Mouse (Mus musculus) forebrain, embryonic 10.5 days (tissue): ENCODE measurements around the gene Mad2l1bp. TPM values are rescaled to one million over a fixed set of nuclear protein-coding genes. Genes with fewer than 3 reads are reported as not detected.

ENCODE experiments used
- DNase-seq: peaks from one replicate; pipeline ENCODE4 v3.0.0-alpha.2; 2017; ENCODE audit warnings: low spot score; ENCODE audit errors: extremely low spot score
- H3K27ac ChIP-seq: fragments of 300-500 bp; sonication (generic); 2 replicates; pipeline ENCODE4 v1.5.1; 2016; ENCODE audit warnings: mild to moderate bottlenecking
- H3K27me3 ChIP-seq: fragments of 300-500 bp; sonication (generic); 2 replicates; pipeline ENCODE4 v1.6.1; 2016; ENCODE audit warnings: mild to moderate bottlenecking; ENCODE audit not compliant: poor library complexity, severe bottlenecking
- H3K36me3 ChIP-seq: fragments of 300-500 bp; sonication (generic); replicated peaks from 2 replicates; pipeline ENCODE4 v1.6.1; 2016; ENCODE audit warnings: mild to moderate bottlenecking, moderate library complexity
- H3K4me1 ChIP-seq: fragments of 300-500 bp; sonication (generic); 2 replicates; pipeline ENCODE4 v1.6.1; 2016
- H3K4me3 ChIP-seq: fragments of 300-500 bp; sonication (generic); 2 replicates; pipeline ENCODE4 v1.5.1; 2016; ENCODE audit warnings: mild to moderate bottlenecking, moderate library complexity
- H3K9me3 ChIP-seq: fragments of 300-500 bp; sonication (generic); 2 replicates; pipeline ENCODE4 v1.6.1; 2016; ENCODE audit warnings: mild to moderate bottlenecking, moderate library complexity
- WGBS: fragments of 180-500 bp; shearing (Covaris S2); methylation state at CpG from one replicate; pipeline ENCODE4 v1.1.7; 2016; 5-methylcytosine and 5-hydroxymethylcytosine counted together
- polyA plus RNA-seq: library from polyadenylated mRNA; unstranded; fragments of >200 nt; fragmentation: Nextera tagmentation; extraction: Ambion mirVana; gene quantifications from 2 replicates; pipeline ENCODE4 v1.2.1, GENCODE M21; 2016

Mad2l1bp gene
- polyA plus RNA-seq, 1 experiment from 2014 or later = 36.8 TPM

- peaks cover 67% of the 10 kb centered on the region for H3K36me3 ChIP-seq
- WGBS = 83% methylated on average over 13 of the region's 13 CpGs
- no peaks in the 10 kb centered on the region for H3K27me3 ChIP-seq
- no peak overlapping the region for H3K4me3 ChIP-seq
- DNase-seq = no peak
- H3K27ac ChIP-seq = no peak overlapping the region
- no peaks in the 10 kb centered on the region for H3K9me3 ChIP-seq
- peaks cover 37% of the 10 kb centered on the region for H3K4me1 ChIP-seq
Observed at GRCm38 (mm10) chr17:46117623-46118422, 35.5 kb downstream of the Mad2l1bp start.

GRCm38 (mm10) chr17:46116881-46117280 is 36.5 kb downstream of the Mad2l1bp start:
- no peaks in the 10 kb centered on the region for H3K9me3 ChIP-seq
- DNase-seq = no peak
- H3K4me1 ChIP-seq = peaks cover 45% of the 10 kb centered on the region
- peaks cover 57% of the 10 kb centered on the region for H3K36me3 ChIP-seq
- no peaks in the 10 kb centered on the region for H3K27me3 ChIP-seq
- no peak overlapping the region for H3K4me3 ChIP-seq
- peak overlapping the region; percentile 15; the same call in 1 of the 2 replicates for H3K27ac ChIP-seq
- 83% methylated on average over 3 of the region's 3 CpGs for WGBS

GRCm38 (mm10) chr17:46116138-46116537 is 37.2 kb downstream of the Mad2l1bp start:
- Histone ChIP-seq H3K4me1 (peaks cover 51% of the 10 kb centered on the region), H3K36me3 (peaks cover 56% of the 10 kb centered on the region), H3K9me3 (no peaks in the 10 kb centered on the region), H3K27me3 (no peaks in the 10 kb centered on the region), H3K4me3 (no peak overlapping the region), H3K27ac (peak overlapping the region; percentile 32; the same call in 1 of the 2 replicates)
- no peak for DNase-seq
- WGBS = 73% methylated on average over 11 of the region's 11 CpGs

GRCm38 (mm10) chr17:46115489-46115888 is 37.9 kb downstream of the Mad2l1bp start:
- Histone ChIP-seq H3K27ac (peak overlapping the region; percentile 32; the same call in 1 of the 2 replicates), H3K4me1 (peaks cover 54% of the 10 kb centered on the region), H3K36me3 (peaks cover 53% of the 10 kb centered on the region), H3K4me3 (no peak overlapping the region), H3K9me3 (no peaks in the 10 kb centered on the region), H3K27me3 (no peaks in the 10 kb centered on the region)
- WGBS = 79% methylated on average over 2 of the region's 2 CpGs
- DNase-seq = no peak

GRCm38 (mm10) chr17:46110402-46111289 is 42.7 kb downstream of the Mad2l1bp start, which contains the start of gene Mrps18a:
TSS of gene Mrps18a (plus strand) at chr17:46110986.
- peak; percentile 84 for DNase-seq
- H3K9me3 ChIP-seq = no peaks in the 10 kb centered on the region
- 6% methylated on average over 38 of the region's 38 CpGs for WGBS
- peak within 1 kb of the TSS; percentile 87 for H3K27ac ChIP-seq
- H3K4me3 ChIP-seq = peak within 1 kb of the TSS; percentile 79
- peaks cover 38% of the 10 kb centered on the region for H3K4me1 ChIP-seq
- H3K27me3 ChIP-seq = peaks cover 9% of the 10 kb centered on the region
- peaks cover 12% of the 10 kb centered on the region for H3K36me3 ChIP-seq

- DNase-seq = no peak
- no peak overlapping the region for H3K27ac ChIP-seq
- H3K36me3 ChIP-seq = no peaks in the 10 kb centered on the region
- H3K27me3 ChIP-seq = peaks cover 9% of the 10 kb centered on the region
- H3K9me3 ChIP-seq = no peaks in the 10 kb centered on the region
- WGBS = 90% methylated on average over 4 of the region's 4 CpGs
- H3K4me3 ChIP-seq = no peak overlapping the region
- peaks cover 31% of the 10 kb centered on the region for H3K4me1 ChIP-seq
Observed at GRCm38 (mm10) chr17:46108286-46108685, 45.1 kb downstream of the Mad2l1bp start.

GRCm38 (mm10) chr17:46104487-46104886 is 48.9 kb downstream of the Mad2l1bp start:
- peak overlapping the region; percentile 68 for H3K27ac ChIP-seq

GRCm38 (mm10) chr17:46102608-46103159 is 50.7 kb downstream of the Mad2l1bp start:
- H3K27ac ChIP-seq = peak overlapping the region; percentile 30; the same call in 1 of the 2 replicates
- no peaks in the 10 kb centered on the region for H3K27me3 ChIP-seq
- WGBS = 57% methylated on average over 8 of the region's 8 CpGs
- no peaks in the 10 kb centered on the region for H3K36me3 ChIP-seq
- DNase-seq = no peak
- no peaks in the 10 kb centered on the region for H3K9me3 ChIP-seq
- peaks cover 24% of the 10 kb centered on the region for H3K4me1 ChIP-seq
- no peak overlapping the region for H3K4me3 ChIP-seq

More at GRCm38 (mm10) chr17:46104487-46104886, 48.9 kb downstream of the Mad2l1bp start:
- Histone ChIP-seq H3K36me3 (no peaks in the 10 kb centered on the region), H3K4me3 (no peak overlapping the region), H3K27me3 (peaks cover 3% of the 10 kb centered on the region), H3K4me1 (peaks cover 24% of the 10 kb centered on the region), H3K9me3 (no peaks in the 10 kb centered on the region)
- WGBS = 65% methylated on average over 12 of the region's 12 CpGs
- DNase-seq = peak; percentile 43

- WGBS = 72% methylated on average over 9 of the region's 9 CpGs
- Histone ChIP-seq H3K9me3 (no peaks in the 10 kb centered on the region), H3K36me3 (no peaks in the 10 kb centered on the region), H3K27me3 (no peaks in the 10 kb centered on the region), H3K4me3 (no peak overlapping the region), H3K4me1 (peaks cover 24% of the 10 kb centered on the region), H3K27ac (no peak overlapping the region)
- no peak for DNase-seq
Observed at GRCm38 (mm10) chr17:46101906-46102305, 51.4 kb downstream of the Mad2l1bp start.

- H3K4me3 ChIP-seq = no peak overlapping the region
- H3K36me3 ChIP-seq = no peaks in the 10 kb centered on the region
- peaks cover 16% of the 10 kb centered on the region for H3K4me1 ChIP-seq
- WGBS = 70% methylated on average over 8 of the region's 8 CpGs
- no peaks in the 10 kb centered on the region for H3K9me3 ChIP-seq
- no peaks in the 10 kb centered on the region for H3K27me3 ChIP-seq
- H3K27ac ChIP-seq = no peak overlapping the region
- DNase-seq = no peak
Observed at GRCm38 (mm10) chr17:46098525-46098924, 54.8 kb downstream of the Mad2l1bp start.
